Comparison of ENCODE assay signal across 18 mouse cellular contexts in genomic region chr19:26938911-26939310, GRCm38 (mm10). TPM values are rescaled to one million over a fixed set of nuclear protein-coding genes. Genes with fewer than 3 reads are reported as not detected.
DNase-seq lines count a peak whose midpoint lies in the region.
"Had no signal": no experiment of that assay in that cellular context is flagged by ENCODE, and none has a peak within 500 bp of the region (broad histone marks: within the 10 kb centered on the region; RNA-seq: fewer than 3 reads in every experiment).

No protein-coding gene starts in this region.

- intact Hi-C loops in gastrocnemius, postnatal 14 days (cut with DNase I; ENCODE audit: low total_unique reads), result no loop called here
- intact Hi-C loops in left cerebral cortex, postnatal 25 days (cut with DNase I), result no loop called here

- peak; percentile 12 for DNase-seq in gastrocnemius, postnatal 14 days
- DNase-seq in gastrocnemius, postnatal 4 days (ENCODE audit: low spot score in 2 of 2), result no peak
- DNase-seq in ovary, adult 18-20 months (ENCODE audit: low spot score), result peak; percentile 29
- DNase-seq in ovary, postnatal 10 days (ENCODE audit: low spot score), result no peak
- DNase-seq in adrenal gland, adult 8-10 months, result peak; percentile 3
- DNase-seq in testis, postnatal 14 days (ENCODE audit: low spot score), result peak; percentile 10
- no peak for DNase-seq in left cerebral cortex, postnatal 25 days (ENCODE audit: low spot score in 2 of 2)
- DNase-seq: cerebellum, adult 8-10 months; kidney, adult 8-10 months; liver, postnatal 0 days; spleen, adult 18-20 months; thymus, postnatal 4 days had no signal

RNA-seq across cellular contexts. Expression of gene Gm815, which starts 53.2 kb away (rescaled TPM):
- not detected for total RNA-seq in gastrocnemius, postnatal 14 days (2021)
- total RNA-seq in gastrocnemius, postnatal 4 days (2021), result not detected
- not detected for total RNA-seq in adrenal gland, adult 8-10 months (2022)
- total RNA-seq in left cerebral cortex, postnatal 25 days (2021), result not detected
- total RNA-seq: gastrocnemius, adult 18-20 months; heart, postnatal 25 days; layer of hippocampus, adult 2 months; left cerebral cortex, adult 18-20 months; megakaryocyte, adult 5-6 weeks; midbrain, postnatal 0 days had no signal

Comparison
In these comparisons a context has a peak if more than half of its experiments do, and no peak if none do; other contexts are left out.
1. DNase-seq: peak in gastrocnemius, postnatal 14 days (single experiment), ovary, adult 18-20 months (single experiment), adrenal gland, adult 8-10 months (single experiment) and testis, postnatal 14 days (single experiment); none in gastrocnemius, postnatal 4 days (0 of 2), ovary, postnatal 10 days (single experiment) and left cerebral cortex, postnatal 25 days (0 of 2).